Mouse (Mus musculus): ENCODE measurements around the gene Tmem9.

Gene Tmem9

DNA sequence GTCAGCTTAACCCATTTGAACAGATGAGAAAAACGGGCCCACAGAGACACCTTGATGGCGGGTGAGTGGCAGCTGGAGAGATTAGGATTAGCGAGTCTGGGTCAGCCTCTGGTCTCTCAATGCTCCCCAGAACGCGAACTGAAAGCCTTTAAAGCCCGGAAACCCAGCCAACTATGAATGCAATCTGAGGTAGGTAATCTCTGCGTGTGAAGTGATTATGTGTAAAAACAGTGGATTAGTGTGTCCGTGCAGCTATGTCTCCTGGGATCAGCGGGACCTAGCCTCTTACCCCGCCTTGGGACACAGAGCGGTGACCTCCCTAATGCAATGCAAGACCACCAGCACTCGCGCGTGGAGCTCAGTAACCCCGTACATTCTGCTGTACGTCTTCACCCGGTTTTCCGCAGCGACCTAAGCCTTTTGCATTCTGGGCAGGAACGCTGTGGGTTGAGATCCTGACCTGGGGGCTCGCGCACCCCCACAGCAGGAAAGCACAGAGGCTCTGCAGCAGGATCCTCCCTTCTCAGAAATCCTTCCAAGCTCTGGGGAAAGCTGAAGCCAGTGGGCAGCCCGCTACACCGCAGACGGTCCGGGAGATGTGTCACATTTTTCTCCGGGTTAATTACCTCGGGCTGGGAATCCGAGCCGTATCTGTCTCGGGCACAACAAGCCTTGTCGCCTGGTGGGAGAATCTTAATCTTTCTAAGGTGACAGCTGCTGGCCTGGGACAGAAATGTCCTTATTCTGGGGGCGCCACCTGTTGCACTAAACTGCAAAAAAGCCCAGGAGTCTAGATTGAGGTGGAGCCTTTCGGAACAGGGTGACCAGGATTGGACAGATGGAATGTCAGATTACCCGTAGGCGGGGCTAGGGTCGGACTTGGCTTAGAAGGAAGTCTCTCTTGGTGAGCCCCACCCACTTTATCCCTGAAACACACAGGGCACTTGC, at the start of gene Tmem9:
Tmem9 (plus strand) TSS at position 940 of the 948 bp plus-strand sequence.
- DNase-seq (ENCODE audit: low spot score): no peak

GRCm38 (mm10) chr1:135958483-135958882, 49.5 kb upstream of the Tmem9 start:
- peak; percentile 42 for DNase-seq (ENCODE audit: low spot score)

DNA sequence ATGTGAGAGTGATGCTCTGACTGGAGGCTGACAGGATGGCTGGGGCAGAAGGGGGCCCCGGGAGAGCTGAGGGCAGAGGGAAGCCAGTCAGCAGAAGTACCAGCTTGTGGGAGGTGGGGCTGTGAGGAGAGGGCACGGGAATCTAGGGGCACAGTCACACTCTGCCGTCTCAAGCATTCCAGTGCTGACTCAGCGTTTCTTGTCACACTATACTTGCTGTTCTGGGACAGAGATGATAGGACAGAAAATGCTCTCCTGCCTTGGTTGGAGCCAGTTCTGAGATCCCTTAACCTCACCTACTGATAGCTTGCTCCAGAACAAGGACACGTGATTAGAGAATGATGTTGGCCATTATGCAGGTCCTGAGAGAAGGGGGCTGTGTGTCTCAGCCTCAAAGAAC, 44.8 kb upstream of the Tmem9 start:
- no peak for DNase-seq (ENCODE audit: low spot score)

DNA sequence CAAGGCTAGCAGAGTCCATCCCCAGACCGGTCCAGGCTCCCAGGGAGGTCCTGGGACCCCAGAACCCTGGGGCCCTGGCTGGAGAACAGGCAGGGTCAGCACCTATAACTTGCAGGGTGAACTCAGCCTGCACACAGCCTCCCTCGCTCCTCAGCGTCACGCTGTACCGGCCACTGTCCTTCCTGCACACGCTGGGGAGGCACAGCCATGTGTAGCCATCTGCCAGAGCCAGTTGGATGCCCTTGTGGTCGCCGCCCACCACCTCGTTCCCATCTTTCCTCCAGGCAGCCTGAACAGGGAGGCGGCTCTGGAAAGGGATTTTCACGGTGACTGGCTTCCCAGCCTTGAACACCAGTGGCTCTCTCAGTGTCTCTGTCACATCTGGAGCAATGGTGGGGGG, 43.4 kb upstream of the Tmem9 start:
- DNase-seq (ENCODE audit: low spot score): no peak

DNA sequence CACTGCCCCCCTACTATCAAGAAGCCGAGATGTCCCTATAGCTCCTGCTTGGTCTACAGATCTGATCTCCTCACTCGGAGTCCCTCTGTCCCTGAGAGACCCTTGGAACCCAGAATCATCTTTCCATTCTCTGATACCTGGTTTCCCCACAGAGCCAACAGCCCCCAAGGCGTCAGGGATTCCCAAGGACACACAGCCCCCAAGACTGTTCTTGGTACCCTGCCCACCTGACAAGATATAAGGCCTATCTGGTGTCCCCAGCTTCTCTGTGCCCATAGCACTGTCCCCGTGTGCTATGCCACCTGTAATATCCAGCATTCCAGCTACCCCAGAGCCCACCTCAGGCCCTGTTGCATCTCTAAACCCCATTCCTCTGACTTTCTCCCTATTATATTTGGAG, 40.2 kb upstream of the Tmem9 start:
- no peak for DNase-seq (ENCODE audit: low spot score)

- DNase-seq (ENCODE audit: low spot score): no peak
These were observed 37.5 kb upstream of the Tmem9 start for GRCm38 (mm10) chr1:135970486-135970885.

GRCm38 (mm10) chr1:135972576-135972975, 35.4 kb upstream of the Tmem9 start:
- no peak for DNase-seq (ENCODE audit: low spot score)

DNA sequence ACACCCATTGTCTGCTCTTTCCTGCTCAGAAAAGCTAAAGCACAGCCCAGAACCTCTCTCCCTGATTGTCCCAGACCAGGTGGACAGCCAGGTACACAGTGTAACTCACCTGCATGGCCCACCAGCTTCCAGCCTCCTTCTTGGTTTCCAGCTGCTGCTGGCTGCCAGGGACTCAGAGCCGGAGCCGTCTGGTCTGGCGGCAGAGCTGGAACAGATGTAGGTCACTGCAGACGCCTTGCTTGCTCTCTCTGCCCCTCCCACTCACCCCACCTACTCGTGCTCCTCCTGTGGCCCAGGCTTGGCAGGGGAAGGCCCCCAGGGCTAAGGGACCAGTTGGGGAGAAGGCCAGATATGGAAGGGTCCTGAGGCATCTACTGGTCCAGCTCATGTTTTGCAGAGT, 23.8 kb upstream of the Tmem9 start:
- no peak for DNase-seq (ENCODE audit: low spot score)

DNA sequence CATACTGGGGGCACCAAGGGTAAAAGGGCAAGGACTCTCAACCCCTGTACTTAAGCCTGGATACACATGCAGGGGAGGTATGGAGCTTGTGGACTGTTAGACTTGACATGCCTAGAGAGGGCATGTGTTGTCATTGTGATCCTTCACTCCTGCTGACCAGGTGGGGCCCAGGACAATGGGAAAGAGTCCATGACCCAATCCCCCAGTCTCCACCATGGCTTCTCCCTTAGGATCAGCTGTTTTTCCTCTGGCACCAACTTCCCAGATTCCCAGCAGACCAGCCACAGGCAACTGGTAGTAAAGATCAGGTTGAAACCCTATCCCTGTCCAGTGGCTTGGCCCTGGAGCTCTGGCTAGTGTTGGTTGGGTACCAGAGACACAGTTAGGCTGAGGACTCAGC, 18.1 kb upstream of the Tmem9 start:
- no peak for DNase-seq (ENCODE audit: low spot score)

DNA sequence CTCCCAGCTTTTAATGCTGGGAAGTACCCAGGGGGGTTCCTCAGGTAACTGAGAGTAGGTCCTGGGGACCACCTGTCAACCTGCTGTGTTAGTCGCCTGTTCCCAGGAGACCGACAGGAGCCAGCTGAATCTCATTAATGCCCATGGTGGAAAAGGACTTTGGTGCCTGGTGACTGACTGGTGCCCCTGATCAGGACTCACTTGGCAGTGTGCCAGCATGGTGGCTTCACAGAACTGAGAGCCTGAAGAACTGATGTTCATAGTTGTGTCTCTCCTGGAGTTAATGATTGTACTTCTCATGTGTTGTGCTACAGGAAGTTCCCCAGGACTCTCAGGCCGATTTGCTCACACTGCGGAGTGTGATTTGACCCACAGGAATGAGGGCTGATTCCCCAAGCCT, 14.5 kb upstream of the Tmem9 start:
- DNase-seq (ENCODE audit: low spot score): no peak

DNA sequence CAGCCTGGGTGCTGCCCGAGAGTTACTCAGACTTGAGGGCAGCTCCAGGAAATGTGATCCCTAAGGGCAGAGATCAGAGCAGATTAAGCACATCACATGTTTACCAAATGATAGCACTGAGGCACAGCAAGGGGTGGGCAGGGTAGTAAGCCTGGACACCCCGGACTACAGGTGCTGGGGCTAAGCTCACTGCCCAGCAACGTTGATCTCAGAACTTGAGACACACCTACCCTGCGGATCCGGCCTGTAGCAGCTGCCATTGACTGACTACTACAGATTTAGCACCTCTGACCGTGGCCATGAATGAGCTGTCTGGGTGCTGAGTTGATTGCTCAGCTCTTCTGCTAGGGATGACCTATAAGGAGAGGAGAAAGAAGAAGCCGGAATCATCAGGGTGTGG, 10.4 kb upstream of the Tmem9 start:
- DNase-seq (ENCODE audit: low spot score): no peak

DNA sequence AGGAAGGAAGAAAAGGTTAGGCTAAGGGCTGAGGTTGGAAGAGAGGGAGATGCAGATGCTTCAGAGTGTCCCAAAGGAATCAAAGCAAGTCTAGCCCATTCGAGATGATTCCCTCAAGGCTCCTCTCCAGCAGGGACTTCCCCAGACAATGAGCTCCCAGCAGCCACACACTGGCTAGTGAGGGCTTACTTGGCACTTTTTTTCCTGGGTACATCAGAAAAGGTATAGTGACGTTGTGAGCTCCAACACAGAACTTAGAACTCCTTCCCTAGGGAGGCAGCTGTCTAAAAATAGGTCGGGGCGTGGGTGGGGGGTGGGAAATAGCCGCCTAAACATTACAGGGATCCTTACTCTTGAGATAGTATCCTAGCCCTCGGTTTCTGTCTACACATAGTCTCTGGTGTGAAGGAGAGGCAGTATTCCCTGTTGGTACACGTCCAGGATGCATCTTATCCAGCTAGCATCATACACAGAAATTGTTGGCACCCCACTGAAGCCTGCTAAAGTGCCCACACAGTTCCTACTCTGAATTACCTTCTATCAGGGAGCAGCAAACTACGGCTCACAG, 8.1 kb upstream of the Tmem9 start:
- no peak for DNase-seq (ENCODE audit: low spot score)

GRCm38 (mm10) chr1:136001438-136001837, 6.5 kb upstream of the Tmem9 start:
- no peak for DNase-seq (ENCODE audit: low spot score)

- no peak for DNase-seq (ENCODE audit: low spot score)
These were observed 1.6 kb upstream of the Tmem9 start, which contains the start of gene Igfn1 for GRCm38 (mm10) chr1:136006292-136006748. Igfn1 (minus strand) TSS chr1:136006342.

DNA sequence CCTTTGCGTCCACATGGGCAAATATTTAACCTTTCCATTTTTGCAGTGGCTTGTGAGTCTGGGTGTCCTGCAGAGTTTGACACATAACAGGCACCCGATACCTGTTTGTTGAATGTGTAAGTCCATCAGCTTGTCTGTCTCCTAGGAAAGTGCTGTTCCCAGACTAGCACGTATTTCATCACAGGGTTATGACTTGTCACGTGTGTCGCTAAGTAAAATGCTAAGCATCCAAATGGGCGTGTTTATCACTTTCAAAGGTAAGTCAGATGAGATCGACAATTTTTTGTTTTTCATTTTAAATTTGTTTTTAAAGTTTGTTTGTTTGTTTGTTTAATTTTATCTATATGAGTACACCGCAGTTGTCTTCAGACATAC, 196 bp downstream of the Tmem9 start:
- no peak for DNase-seq (ENCODE audit: low spot score)

- no peak for DNase-seq (ENCODE audit: low spot score)
These were observed 2.3 kb downstream of the Tmem9 start for GRCm38 (mm10) chr1:136010247-136010646.

- no peak for DNase-seq (ENCODE audit: low spot score)
These were observed 5.6 kb downstream of the Tmem9 start for GRCm38 (mm10) chr1:136013513-136013912.

GRCm38 (mm10) chr1:136014796-136015502, 7.0 kb downstream of the Tmem9 start:
- no peak for DNase-seq (ENCODE audit: low spot score)

DNA sequence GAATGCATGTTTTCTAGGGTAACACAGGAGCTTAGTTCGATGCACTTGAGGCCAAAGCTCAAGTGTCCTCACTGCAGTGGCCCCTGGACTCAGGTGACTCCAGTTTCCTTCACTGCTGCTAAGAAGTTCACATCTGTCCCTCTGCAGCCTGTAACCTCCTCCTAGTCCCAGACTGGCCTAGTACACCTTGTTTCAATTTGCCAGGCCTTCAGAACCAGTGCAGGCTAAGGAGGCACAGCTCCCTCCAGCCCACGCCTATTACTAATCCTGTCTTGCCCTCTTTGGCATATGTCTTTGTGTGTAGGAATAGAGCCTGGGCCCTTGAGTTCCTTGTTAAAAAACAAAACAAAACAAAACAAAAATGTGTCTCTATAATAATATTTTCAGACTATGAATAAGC, 9.4 kb downstream of the Tmem9 start:
- no peak for DNase-seq (ENCODE audit: low spot score)

- peak; percentile 94 for DNase-seq (ENCODE audit: low spot score)
These were observed 10.0 kb downstream of the Tmem9 start for GRCm38 (mm10) chr1:136017907-136018313.

DNA sequence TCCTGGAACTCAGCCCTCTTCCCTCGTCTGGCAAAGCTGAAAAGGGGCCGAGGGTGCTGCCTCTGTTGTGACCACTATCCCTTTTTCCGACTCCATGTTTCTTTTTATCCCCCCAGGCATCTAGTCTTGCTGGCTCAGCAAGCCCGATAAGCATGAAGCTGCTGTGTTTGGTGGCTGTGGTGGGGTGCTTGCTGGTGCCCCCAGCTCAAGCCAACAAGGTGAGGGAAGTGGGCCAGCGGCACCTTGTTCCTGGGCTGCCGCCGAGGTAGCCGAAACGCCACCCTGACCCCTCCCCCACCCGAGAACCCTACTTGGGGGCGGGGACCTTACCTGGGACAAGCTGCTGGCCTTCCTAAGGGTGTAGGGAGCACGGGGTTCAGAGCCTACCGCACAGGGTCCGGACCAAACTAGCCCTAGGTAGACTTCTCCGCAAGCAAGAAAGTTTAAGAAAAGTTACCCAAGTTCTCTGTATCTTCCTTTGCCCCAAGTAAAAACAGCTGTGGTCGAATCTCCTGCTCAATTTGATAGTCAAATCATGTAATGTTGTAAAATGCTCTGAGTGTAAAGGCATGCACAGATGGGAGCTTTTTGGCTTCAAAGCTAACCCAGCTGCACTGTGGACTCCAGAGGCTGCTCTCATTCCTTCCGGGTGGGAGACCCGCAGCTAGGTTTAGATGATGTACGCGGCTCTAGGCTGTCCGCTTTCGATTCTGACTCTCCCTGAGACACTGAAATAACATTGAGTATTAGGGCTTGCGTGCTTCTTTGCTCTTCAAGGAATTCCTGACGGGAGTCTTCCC, 10.6 kb downstream of the Tmem9 start:
- no peak for DNase-seq (ENCODE audit: low spot score)

DNA sequence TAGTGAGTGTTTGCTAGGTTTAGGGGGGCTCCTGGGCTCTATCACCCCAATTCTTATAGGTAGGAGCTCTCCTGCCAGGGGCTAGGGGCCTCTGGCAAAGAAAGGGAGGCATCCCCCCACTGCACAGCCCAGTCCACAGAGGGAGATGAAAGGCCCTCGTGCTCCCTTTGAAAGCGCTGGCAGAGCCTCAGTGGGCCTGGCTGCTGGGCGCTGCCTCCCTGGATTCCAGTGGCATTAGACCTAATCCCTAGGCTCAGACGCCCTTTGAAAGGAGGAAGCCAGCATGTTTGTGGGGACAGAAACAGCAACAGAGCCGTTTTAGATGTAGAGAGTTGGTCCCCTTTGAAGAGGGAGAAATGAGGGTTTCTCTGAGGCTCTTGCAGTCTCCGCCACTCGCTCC, 22.3 kb downstream of the Tmem9 start:
- no peak for DNase-seq (ENCODE audit: low spot score)
